Mouse (Mus musculus): ENCODE measurements around the gene Cdkn2b.

Gene Cdkn2b

DNA sequence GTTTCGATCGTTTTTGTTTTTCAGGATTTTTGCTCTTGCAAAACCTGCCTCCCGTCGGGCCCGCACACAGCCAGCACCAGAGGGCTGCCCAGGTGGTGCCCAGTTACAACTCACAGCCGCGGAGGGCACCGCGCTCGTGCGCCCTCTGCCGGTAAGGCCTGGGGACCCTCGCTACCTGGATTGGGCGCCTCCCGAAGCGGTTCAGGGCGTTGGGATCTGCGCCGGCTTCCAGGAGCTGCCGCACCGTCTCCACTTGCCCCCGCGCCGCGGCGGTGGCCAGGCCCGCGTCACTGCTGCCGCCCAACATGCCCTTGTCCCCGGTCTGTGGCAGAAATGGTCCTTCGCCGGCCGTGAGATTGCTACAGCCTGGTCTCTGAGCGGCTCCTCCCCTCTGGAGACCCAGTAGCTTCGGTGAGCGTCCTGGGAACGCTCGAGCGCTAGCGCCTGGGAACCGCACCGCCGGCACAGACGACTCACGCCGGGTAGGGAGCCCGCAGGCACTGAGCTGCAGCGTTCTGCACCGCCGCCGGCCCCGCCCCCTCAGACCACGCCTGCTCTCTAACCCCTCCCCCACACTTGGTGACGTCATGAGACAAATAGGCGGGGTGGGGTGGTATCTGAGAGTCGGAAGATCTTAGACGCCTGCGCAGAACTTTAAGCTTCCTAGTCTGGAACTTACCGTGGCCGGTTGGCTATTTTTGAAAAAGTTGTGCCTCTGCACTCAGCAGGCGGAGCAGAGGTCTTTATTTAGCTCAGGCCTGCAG, at the start of gene Cdkn2b:
Cdkn2b (minus strand) TSS at position 549 of the 764 bp plus-strand sequence.
- DNase-seq (ENCODE audit: low read depth) = peak; percentile 83

DNA sequence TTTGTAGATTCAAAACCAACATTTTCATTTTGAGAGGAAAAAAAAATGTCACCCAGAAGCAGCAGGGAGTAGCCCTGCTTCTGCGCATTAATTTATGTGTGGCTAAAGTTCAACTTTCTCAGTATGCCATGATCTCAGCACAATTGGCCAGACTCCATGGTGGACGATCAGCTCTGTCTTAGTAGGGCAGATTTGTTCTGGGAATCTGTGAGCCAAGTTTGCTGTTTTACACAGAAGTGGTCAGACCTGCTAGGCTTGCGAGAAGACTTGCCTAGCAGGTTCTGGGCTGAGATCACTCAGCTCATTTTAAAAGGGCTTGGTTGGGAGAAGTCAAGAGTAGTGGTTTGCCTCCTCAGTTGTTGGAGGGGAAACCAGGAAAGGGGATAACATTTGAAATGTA, 49.5 kb upstream of the Cdkn2b start:
- DNase-seq (ENCODE audit: low read depth) = no peak

DNA sequence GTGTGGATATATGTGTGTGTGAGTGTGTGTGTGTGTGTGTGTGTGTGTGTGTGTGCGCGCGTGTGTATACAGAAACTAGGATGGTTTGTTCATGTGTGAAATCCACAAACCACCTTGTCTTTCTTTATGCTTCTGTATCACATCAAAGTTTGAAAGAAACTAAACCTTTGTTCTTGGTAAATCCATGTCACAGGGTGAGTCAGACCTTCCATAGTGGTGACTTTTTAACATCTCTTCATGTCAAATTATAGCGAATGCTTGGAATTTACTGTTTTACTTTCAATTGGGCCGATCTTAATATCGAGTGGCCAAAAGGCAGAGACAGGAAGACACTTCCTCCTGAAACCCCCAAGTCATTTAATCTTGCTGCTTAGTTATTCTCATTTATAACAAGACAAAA, 48.7 kb upstream of the Cdkn2b start:
- DNase-seq (ENCODE audit: low read depth) = no peak

DNA sequence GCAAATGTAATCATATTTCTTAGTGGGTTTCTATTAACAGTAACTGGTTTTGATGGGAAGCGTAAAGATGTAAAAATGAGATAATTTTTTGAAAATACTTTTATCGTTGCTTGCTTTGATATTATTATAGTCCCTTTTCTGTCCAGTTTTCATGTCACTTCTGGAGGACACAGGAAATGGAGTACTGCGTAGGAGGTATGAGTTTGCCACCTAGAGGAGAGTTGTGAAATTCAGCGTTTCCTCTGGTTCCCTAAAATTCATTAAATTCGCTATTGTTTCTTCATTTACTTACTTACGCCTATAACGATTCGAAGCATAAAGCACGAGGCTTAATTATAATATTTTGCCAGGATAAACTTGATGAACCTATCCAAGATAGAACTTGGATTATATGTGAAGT, 43.1 kb upstream of the Cdkn2b start:
- no peak for DNase-seq (ENCODE audit: low read depth)

DNA sequence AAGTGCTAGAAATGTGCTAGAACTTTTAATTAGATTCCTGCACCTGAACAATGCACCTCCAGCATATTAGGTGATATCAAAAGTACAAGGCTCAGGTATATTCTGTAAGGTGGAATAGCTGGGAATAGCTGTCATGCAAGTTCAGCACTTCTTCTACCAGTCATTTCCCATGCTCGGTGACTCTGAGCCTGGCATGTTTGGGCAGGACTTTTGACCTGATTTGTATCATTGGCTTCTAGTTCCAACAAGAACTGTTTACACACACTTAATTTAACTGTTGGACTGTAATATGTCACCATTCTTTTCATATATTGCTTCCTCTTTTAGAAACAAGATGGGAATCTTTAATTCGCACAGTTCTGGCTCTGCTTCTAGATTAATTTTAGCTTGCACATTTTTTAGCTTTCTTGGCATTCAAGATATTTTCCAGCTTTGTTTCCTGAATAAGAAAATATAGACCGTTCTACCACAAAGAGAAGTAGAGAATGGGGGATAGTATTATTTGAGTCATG, 42.3 kb upstream of the Cdkn2b start:
- no peak for DNase-seq (ENCODE audit: low read depth)

DNA sequence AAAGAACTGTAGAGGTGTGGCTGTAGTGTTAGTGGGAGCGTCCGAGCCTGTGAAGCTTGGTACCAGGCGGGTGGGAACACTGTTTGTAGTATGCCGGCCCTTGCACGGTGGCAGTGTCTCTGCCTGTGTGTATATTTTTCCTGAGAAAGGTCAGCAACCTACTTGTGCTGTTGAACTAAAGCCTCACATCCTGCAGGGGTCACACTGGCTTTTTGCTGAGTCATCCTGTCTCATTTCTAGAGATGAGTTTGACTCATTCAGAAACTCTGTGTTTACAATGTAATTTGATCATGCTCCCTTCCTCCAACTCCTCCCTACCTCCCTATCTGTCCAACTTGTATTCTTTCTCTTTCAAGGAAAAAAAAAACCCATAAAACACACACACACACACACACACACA, 40.6 kb upstream of the Cdkn2b start:
- no peak for DNase-seq (ENCODE audit: low read depth)

DNA sequence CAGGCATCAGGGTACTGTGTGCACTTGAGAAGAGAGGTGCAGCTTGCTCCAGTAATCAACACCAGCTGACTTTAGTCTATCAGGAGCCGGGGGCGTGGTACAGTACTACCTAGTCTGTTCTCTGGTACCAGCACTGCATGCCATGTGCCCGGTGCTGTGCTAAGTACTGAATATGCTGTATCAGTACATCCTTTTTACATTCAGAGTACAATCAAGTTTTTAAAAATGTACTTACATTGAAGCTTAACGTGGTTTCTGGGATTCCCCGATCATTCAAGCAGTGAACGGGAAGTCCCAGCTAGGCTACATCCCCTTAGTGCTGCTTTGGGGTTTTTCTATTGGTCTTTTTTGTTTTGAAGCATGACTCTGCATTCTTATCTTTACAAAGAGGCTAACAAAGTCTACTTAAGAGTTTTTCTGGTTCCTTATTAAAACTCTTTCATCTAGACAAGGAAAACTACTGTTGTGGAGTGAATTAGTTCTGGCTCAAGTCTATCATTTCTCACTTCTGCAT, 40.2 kb upstream of the Cdkn2b start:
- no peak for DNase-seq (ENCODE audit: low read depth)

DNA sequence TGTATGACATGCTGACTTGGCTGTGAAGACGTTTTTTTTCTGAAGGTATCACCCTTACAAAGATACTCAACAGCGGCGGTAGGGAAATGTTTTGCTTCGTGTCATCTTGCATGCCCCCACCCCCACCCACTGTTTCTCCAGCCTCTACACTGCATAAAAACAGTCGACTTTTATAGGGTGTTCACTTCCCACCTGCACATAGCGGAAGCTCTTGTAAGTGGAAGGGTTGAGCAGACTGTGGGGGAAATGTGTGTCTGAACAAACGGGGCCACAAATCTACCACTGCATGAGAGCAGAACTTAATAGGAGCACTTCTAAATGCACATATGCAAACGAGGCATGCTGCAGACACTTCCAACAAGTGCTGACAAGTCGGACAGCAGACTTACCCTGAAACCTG, 39.6 kb upstream of the Cdkn2b start:
- DNase-seq (ENCODE audit: low read depth) = no peak

DNA sequence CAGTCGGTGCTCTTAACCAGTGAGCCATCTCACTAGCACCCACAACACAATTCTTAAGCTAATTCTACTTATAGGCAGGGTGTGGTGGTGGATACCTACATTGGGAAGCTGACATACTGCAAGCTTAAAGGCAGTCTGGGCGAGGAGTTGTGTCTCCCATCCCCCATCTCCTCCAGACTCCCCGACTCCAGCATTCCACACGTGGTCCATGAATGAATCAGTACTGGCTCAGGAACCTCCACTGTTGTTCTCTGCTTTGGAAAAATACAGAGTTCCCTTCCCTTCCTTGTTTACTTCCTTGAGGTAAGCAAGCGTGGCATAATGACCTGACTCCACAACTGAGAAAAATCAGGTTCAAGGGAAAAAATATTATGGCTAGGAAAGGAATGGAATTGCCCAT, 38.0 kb upstream of the Cdkn2b start:
- DNase-seq (ENCODE audit: low read depth) = no peak

DNA sequence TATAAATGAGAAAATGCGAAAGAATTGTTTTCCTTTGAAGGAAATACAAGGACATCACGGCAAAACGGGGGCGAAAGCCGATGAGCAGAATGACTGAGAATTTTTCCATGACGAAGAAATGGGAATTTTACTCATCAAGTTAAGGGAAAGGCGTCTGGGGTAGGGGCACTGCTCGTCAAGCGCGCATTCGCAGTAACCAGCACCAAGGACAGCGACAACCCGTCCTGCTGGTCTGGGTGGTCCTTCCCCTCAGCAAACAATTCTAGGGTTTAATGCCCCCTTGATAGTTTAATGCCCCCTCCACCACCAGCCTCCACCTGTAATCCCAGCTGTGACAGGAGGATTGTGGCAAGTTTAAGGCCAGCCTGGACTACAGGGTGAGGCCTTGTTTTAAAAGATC, 2.6 kb upstream of the Cdkn2b start:
- no peak for DNase-seq (ENCODE audit: low read depth)

DNA sequence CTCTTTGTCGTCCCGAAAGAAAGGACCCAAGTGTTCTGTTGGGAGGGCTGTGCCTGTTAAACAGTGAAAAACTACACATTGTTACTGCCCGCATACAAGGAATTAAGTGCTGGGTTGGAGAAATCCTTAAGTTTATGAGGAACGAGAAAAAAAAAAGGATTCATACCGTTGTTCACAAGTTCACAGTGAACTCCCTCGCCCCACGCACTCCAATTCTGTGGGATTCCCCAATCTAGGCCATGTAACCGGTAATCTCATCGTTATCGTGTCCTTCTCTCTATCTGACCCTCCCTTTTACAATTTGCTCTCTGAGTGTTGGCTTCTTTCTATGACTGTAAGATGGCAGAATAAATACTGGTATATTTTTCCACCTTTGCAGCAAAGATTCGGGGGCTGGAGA, 843 bp downstream of the Cdkn2b start:
- no peak for DNase-seq (ENCODE audit: low read depth)

DNA sequence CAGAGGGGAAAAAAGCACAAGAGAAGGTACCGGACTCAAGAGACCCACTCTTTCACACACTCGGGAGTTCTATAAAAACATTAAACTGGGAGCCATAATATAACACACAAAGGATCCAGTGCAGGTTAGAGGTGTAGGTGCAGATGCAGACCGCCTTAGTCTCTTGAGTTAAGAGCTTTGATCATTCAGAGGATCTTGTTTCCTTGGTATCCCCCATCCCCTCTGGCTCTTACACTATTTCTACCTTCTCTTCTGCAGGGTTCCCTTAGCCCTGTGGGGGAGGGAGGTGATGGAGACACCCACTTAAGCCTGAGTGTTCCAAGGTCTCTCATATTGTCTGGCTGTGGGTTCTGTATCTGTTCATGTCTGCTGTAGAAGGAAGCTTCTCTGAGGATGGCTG, 2.8 kb downstream of the Cdkn2b start:
- no peak for DNase-seq (ENCODE audit: low read depth)

DNA sequence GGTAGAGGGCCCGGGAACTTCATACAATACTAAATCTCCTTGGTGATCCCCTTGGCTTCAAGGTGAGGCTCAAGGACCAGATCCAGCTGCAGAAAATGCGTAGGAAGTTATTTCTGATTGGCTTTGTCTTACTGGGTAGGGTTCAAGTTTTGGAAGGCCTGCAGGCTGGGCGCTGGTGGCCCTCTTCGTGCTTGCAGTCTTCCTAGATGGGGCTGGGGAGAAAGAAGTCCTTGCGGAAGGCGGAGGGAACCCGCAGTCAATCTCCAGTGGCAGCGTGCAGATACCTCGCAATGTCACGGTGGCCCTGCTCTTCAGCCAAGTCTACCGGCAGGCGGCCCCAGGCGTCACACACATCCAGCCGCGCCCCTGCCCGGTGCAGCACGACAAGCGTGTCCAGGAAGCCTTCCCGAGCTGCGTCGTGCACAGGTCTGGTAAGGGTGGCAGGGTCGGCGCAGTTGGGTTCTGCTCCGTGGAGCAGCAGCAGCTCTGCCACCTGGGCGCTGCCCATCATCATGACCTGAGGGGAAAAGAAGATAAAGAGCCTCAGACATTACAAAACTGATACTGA, 4.0 kb downstream of the Cdkn2b start:
- no peak for DNase-seq (ENCODE audit: low read depth)

DNA sequence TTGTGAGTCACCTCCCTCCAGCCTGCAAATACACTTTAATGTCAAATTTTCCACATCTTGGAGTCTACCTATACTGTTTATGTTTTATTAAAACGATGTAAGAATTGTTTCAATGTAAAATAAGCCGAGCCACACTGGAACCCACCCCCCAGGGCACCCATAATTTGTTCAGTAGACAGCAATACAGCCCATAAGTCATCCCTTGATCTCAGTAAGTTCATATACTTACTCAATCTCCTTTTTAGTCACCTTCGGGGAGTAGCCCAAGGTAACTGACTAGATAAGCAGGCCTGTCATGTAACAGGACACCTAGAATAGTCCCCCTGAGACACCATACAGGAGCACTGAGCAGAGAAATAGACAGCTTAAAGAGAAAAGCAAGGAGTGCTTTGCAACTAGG, 5.1 kb downstream of the Cdkn2b start:
- DNase-seq (ENCODE audit: low read depth) = no peak

DNA sequence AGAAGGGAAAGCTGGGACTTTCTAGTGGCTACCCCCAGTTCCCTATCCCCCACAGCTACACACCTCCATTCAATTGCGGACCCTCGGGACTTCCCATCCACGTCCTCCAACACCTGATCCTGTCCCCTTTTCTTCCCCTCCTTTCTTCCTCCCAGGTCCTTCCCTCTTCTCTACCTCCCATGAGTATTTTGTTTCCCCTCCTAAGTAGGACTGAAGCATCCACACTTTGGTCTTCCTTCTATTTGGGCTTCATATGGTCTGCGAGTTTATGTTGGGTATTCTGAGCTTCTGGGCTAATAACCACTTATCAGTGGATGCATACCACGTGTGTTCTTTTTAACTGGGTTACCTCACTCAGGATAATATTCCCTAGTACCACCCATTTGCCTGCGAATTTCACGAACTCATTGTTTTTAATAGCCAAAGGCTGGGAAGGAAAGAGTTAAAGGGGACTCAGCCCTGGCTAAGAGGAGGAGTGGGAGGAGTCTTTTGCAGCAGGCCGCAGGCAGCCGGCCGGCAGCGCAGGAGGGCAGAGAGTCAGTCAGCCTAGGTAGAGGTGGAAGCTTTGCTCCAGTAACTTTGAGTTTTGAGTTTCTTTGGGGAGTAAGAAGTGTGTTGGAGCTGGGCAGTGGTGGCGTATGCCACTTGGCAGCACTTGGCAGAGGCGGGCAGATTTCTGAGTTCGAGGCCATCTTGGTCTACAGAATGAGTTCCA, 7.4 kb downstream of the Cdkn2b start:
- DNase-seq (ENCODE audit: low read depth) = no peak

DNA sequence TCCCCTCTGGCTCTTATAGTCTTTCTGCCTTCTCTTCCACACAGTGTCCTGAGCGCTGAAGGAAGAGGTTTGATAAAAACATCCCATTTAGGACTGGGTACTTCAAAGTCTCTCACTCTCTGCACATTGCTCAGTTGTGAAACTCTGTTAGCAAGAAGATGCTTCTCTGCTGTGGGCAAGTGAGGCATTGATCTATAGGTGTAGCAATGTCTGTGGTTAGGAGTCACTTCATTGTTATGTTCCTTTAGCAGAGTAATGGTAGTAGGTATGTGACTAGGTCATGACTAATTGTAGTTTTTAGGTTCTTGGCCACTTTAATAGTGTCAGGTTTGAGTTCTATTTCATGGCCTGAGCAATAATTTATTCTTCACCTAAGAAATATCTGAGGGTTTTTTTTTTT, 8.7 kb downstream of the Cdkn2b start:
- no peak for DNase-seq (ENCODE audit: low read depth)

DNA sequence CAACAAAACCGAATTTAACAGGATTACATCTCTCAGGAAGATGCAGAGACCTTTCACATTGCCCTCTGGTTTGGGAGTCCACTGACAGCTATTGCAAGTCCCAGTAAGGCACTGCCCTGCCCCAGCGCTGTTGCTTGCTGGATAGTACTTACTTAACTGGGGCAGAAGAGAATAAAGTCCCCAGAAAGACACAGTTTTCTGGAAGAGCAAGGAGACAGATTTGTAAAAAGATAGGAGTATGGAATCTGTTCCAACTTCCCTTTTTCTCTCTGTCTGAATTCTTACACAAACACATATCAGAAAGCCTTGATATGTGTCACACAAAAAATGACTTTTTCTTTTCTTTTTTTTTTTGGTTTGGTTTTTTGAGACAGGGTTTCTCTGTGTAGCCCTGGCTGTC, 11.1 kb downstream of the Cdkn2b start:
- DNase-seq (ENCODE audit: low read depth) = no peak

DNA sequence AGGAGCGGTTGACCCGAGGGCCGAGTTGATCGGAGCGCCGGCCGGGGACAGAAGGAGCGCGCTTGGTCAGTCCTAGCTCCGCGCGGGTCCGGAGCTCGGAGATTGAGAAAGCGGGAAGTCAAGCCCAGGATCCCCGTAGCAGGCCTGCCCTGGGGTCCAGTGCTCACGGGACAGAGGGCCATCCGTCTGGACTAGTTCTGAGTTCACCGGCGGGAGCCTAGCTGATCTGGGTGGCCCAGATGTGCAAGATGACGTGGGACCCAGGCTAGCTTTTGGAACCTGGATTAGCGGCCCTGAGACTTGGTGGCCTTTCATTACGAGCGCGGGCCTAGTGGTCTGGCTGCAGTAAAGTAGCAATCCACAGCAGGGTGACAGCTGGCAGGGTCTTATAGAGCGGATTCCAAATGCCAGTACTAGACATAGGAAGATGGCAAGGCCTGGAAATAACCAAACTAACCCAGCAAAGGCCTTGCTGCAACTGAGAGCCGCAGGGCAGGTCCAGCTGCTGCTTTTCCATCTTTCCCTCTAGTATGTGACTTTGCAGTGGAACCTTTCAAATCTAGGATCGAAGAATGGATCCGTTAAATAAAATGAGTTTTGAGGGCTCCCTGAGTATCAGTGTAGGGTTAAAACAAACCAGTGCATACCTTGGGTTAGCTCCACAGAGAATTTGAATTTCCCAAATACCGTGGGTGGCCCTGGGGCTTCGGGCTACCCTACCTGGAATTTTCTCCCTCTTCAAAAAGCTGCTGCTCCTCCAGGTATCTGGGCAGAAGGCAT, 15.2 kb downstream of the Cdkn2b start:
- no peak for DNase-seq (ENCODE audit: low read depth)

DNA sequence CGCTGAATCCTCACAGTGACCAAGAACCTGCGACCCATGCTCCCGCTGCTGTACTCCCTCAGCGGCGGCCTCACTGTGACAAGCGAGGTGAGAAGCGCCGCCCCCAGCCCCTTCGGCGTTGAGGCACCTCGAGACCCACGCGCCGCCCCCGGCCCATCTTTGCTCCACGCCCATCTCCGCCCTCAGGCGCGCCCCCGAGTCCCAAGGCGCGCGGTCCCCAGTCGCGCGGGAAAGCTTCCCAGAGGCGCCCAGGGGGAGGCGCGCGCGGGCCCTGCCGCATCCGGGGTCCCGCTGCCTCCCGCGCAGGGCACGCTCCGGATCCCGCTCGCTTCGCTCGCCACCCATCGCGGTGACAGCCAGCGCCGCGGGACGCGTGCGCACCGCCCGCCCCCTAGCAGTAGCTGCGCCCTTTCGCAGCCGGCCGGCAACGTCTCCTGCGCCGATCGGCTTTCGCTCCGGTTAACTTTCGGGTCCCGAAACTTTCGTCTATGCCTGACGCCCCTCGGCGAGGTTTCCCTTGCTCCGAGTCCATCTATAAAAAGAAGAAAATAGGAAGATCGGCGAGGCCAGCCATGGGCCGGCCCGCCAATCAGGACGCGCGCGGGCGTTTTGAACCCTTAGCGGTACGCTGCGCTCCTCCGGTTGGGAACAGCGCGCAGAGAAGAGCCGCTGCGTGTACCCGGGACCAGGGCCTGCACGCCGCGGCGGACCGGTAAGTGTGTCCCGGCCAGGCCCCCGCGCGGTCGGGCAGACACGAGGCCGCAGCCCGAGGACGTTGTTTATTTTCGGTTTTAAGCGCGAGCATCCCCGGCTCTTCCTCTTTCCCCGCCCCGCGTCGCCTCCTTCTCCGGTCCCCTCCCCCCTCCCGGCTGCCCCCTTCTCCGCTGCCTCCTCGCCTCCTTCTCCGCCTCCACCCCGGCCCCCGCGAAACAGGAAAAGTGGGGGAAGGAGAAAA, 16.1 kb downstream of the Cdkn2b start, which contains the start of gene Cdkn2a:
Cdkn2a (minus strand) TSS at position 168 of the 955 bp plus-strand sequence.
- DNase-seq (ENCODE audit: low read depth) = peak; percentile 36

DNA sequence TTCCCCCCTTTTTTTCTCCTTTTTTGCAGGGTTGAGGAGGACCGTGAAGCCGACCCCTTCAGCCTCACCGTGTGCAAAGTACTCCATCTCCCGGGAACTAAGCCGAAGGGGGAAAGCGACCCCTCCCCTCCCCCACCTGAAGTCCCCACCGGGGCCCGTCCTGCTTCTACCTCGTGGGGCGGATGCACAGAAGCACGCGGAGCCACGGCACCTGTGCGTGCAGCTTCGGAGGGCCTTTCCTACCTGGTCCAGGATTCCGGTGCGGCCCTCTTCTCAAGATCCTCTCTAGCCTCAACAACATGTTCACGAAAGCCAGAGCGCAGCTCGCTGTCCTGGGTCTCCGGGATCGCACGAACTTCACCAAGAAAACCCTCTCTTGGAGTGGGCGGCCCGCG, 16.8 kb downstream of the Cdkn2b start:
- no peak for DNase-seq (ENCODE audit: low read depth)

DNA sequence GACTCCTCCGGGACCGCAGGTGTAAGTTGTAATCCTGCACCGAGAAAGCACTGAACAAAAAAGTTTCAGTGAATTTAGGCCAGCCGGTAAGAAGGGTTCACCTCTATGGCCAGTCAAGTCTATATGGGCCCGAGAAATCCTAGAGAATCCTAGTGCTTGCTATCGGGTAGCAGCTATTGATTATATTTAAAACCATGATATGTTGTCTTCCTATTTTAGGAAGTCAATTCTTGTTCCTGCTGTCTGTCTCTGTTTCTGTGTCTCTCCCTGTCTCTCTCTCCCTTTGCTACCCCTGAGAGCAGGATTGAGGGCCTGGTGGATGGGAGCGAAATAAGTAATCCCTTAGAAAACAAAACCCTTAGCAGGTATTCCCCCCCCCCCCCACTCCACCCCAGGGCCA, 17.3 kb downstream of the Cdkn2b start:
- no peak for DNase-seq (ENCODE audit: low read depth)
